Mouse (Mus musculus) inflammation-experienced regulatory T-cells, adult 16 weeks (primary cell): ENCODE results near the gene Scnm1. TPM values are rescaled to one million over a fixed set of nuclear protein-coding genes. Genes with fewer than 3 reads are reported as not detected.

Experiments used
- polyA plus RNA-seq: library from polyadenylated mRNA; unstranded; fragments of 100-300 nt; shearing (Covaris generic); gene quantifications from one replicate; pipeline ENCODE4 v1.2.1, GENCODE M21; 2017

Scnm1 gene
- polyA plus RNA-seq: 111 TPM

GRCm38 (mm10) chr3:95133680-95134101 lies at the start of gene Scnm1, which contains the start of gene Lysmd1:
Gene Scnm1 (minus strand): TSS chr3:95134011.
Gene Lysmd1 (plus strand): TSS chr3:95134088.

GRCm38 (mm10) chr3:95159987-95160963 lies 26.5 kb upstream of the Scnm1 start, which contains the start of gene Sema6c:
Gene Sema6c (plus strand): TSS chr3:95160457.

GRCm38 (mm10) chr3:95141952-95142616 lies 8.3 kb upstream of the Scnm1 start, which contains the start of gene Tnfaip8l2:
Gene Tnfaip8l2 (minus strand): TSS chr3:95142360.

GRCm38 (mm10) chr3:95124246-95124645 lies 9.6 kb downstream of the Scnm1 start, which contains the start of gene Tmod4:
Gene Tmod4 (plus strand): TSS chr3:95124476.

GRCm38 (mm10) chr3:95110911-95111726 lies 22.7 kb downstream of the Scnm1 start, which contains the start of gene Vps72:
Gene Vps72 (plus strand): TSS chr3:95111022.

GRCm38 (mm10) chr3:95106338-95107117 lies 27.3 kb downstream of the Scnm1 start, which contains the start of gene Pip5k1a:
Gene Pip5k1a (minus strand): TSS chr3:95106930.

Other genes with a start within 250 kb of the Scnm1 start
- gene Psmb4, start 247.1 kb downstream of the Scnm1 start, polyA plus RNA-seq: 348 TPM
- gene Selenbp1, start 201.0 kb downstream of the Scnm1 start, polyA plus RNA-seq: 6.7 TPM
- 29.7 TPM for gene Rfx5, start 179.9 kb downstream of the Scnm1 start, polyA plus RNA-seq
- gene Pi4kb, start 159.3 kb downstream of the Scnm1 start, polyA plus RNA-seq: 17.1 TPM
- 96.9 TPM for gene Zfp687, start 118.6 kb downstream of the Scnm1 start, polyA plus RNA-seq
- 321 TPM for gene Psmd4, start 91.4 kb downstream of the Scnm1 start, polyA plus RNA-seq
- 37.0 TPM for gene Pip5k1a, start 27.1 kb downstream of the Scnm1 start, polyA plus RNA-seq
- 128 TPM for gene Vps72, start 23.0 kb downstream of the Scnm1 start, polyA plus RNA-seq
- gene Tmod4, start 9.5 kb downstream of the Scnm1 start, polyA plus RNA-seq: 3.8 TPM
- 34.8 TPM for gene Lysmd1, start 77 bp upstream of the Scnm1 start, polyA plus RNA-seq
- gene Tnfaip8l2, start 8.3 kb upstream of the Scnm1 start, polyA plus RNA-seq: 282 TPM
- 0.43 TPM for gene Sema6c, start 26.4 kb upstream of the Scnm1 start, polyA plus RNA-seq
- gene Gabpb2, start 83.9 kb upstream of the Scnm1 start, polyA plus RNA-seq: 34.6 TPM
- 454 TPM for gene Cdc42se1, start 94.7 kb upstream of the Scnm1 start, polyA plus RNA-seq
- 9.5 TPM for gene Mllt11, start 98.2 kb upstream of the Scnm1 start, polyA plus RNA-seq
- 1.4 TPM for gene Gm128, start 107.6 kb upstream of the Scnm1 start, polyA plus RNA-seq
- not detected for gene Bnipl, start 117.2 kb upstream of the Scnm1 start, polyA plus RNA-seq
- gene Mindy1, start 147.3 kb upstream of the Scnm1 start, polyA plus RNA-seq: 37.4 TPM
- 8.3 TPM for gene Prune1, start 148.1 kb upstream of the Scnm1 start, polyA plus RNA-seq
- gene Anxa9, start 173.2 kb upstream of the Scnm1 start, polyA plus RNA-seq: 0.89 TPM
- gene Cers2, start 180.8 kb upstream of the Scnm1 start, polyA plus RNA-seq: 332 TPM
- 56.6 TPM for gene Setdb1, start 223.2 kb upstream of the Scnm1 start, polyA plus RNA-seq